Mouse (Mus musculus) left cerebral cortex, postnatal 14 days (tissue): ENCODE measurements at regions not wholly inside any gene's neighbourhood (a gene's known extent, or its start where the extent isn't known, plus 50 kb on each side); places are given as distances from the start of the nearest gene placed in this dataset.

ENCODE experiments used
- DNase-seq, 2 experiments: peaks; one replicate each; pipeline ENCODE4 v3.0.0; 2021 to 2022; ENCODE audit warnings: low spot score in 2 of 2, mixed read lengths in 1 of 2
- intact Hi-C: fragments of 180-260 bp; cut with DNase I; formaldehyde crosslinking; loops from one replicate; pipeline ENCODE4 v1.15.1; 2025

- peak in 1 of 2 experiments; percentile 31 for DNase-seq
- intact Hi-C loops, result no loop called here
Measured at GRCm38 (mm10) chr5:51799371-51800035, 232.0 kb upstream of the Ppargc1a start.

DNA sequence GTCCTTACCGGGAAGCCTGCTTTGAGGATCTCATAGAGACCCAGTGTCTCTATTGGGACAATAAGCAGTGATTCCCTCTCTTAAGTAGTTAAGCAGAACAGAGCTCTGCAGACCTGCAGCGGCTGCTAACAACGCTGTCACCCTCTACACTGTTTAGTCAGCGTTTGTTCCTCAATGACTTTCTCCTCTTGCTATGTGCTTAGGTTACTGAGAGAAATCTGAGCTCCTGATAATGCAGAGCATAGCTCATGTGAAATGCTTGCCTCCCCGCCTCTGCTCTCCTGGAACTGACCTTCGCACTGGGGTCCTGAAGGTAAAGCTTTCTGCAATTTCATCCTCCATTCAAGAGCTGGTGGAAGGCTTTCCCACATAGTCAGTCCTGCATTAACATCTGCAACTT lies 226.6 kb upstream of the Ppargc1a start:
- intact Hi-C loops, result no loop called here
- DNase-seq, result no peak

DNA sequence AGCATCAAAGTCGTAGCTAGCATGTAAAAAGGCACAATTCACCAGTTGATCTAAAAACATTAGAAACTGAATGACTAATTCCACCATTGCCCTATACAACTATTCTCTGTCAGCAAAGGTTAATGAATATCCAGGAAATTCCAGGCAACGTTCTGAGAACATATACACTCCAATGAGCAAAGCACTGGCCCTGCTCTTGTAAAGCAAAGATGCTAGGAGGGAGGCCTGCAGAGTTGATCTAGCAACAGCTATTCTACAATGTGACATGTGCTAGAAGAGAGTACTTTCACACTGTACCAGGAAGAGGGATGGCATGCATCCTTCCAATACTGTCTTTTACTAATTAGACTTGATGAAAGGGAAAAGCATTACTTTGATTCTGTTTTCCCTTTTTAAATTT lies 225.4 kb upstream of the Ppargc1a start:
- intact Hi-C loops, result no loop called here
- DNase-seq, result no peak

DNA sequence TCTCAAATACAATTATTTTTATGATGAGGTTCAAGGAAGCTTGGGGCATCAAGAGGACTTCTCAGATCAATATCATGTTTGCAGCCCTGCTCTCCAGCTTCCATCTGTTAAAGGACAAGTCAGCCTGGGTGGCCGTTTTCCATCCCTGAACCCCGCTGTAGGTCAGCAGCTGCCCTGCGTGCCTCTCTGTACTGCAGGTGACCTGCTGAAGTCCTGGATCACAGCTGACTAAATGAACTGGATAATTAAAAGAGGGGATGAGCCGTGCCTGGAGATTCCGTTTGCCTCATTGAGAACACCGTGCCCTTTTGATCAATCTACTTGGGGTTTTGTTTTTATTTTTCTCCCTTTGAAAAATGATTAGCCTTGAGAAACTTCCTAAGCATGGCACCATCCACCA lies 221.2 kb upstream of the Ppargc1a start:
- no peak for DNase-seq
- intact Hi-C loops, result loop anchor here (10.0 kb wide), 1 partner anchor 256 kb away; no protein-coding TSS in a partner anchor

- intact Hi-C loops, result loop anchor here (10.0 kb wide), 1 partner anchor 261 kb away; no protein-coding TSS in a partner anchor
- DNase-seq, result peak in 1 of 2 experiments; percentile 28
Measured at GRCm38 (mm10) chr5:51783523-51783922, 216.0 kb upstream of the Ppargc1a start.

DNA sequence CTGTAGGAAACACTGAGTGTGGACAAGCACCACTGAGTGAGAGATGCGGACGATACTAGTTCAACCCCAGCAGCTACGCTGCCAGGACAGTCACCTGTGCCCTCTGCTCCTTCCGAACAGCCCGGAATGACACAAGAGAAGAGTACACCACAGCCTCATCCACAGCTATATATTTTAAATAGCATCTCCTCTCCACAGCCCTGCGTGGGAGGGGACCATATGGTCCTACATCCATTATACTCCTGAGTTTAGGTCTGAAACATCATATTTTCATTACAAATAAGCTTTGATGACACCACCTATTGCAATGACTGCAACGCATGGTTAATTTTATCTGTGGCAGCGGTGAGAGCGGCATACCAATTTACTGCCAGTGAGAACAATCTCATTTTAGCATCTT lies 215.6 kb upstream of the Ppargc1a start:
- intact Hi-C loops, result loop anchor here (10.0 kb wide), 1 partner anchor 262 kb away; no protein-coding TSS in a partner anchor
- DNase-seq, result peak in 1 of 2 experiments; percentile 14

GRCm38 (mm10) chr5:51775502-51776145 lies 208.1 kb upstream of the Ppargc1a start:
- DNase-seq, result no peak
- intact Hi-C loops, result no loop called here

DNA sequence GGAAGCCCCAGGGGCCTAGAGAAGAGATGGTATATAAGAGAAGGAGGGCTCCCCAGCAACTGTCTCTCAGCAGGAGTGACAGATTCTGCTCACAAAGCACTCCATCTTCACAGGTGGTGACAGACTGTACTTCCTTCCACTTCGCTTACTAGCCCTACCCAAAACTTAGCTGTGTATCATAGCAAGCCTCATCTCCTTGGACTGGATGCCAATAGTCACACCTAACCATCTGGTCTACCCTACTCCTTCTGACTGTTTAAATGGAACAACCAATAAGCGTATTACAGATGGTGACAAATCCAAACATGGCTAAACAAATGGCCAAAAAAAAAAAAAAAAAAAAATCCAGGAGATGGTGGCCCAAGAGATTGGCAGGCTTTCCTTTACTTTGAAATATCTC lies 204.1 kb upstream of the Ppargc1a start:
- DNase-seq, result no peak
- intact Hi-C loops, result no loop called here

DNA sequence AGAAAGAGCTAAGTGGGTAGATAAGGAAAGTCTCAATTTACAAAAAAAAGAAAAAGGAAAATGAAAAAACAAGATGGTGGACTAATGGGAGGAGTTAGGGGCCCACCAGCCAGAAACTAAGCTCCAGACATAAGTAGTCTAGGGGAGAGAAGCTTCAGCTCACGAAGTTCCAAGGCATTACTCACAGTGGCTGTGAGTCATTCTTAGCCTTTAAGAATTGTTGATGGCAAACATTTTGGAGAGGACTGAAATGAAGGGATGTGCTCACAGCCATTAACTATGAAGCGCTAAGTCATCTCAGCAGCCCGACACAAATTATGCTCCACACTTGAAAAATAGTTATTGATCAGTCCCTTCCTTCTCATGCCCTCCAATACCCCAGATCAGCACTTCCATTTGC lies 198.6 kb upstream of the Ppargc1a start:
- intact Hi-C loops, result no loop called here
- DNase-seq, result no peak

DNA sequence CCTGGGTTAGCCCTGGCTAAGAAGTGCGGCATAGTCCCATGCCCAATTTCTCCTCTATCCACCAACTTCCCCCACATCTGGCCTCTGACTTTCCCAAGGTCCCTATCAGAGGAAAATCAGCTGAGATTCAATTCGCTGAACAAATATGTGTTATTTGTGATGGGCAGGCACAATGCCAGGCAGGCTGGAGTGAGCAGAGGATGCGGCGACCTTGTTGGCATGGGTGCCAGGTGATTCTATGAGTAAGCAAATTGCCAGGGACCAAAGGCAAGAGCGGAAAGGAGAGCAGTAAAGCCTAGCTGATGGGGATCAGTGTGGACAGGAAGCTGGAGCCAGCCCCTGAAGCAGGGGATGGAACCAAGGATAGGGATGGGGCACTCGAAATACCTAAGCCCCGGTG lies 196.9 kb upstream of the Ppargc1a start:
- intact Hi-C loops, result no loop called here
- no peak for DNase-seq

- peak in 1 of 2 experiments; percentile 40 for DNase-seq
- intact Hi-C loops, result no loop called here
Measured at GRCm38 (mm10) chr5:51763599-51763998, 196.1 kb upstream of the Ppargc1a start.

DNA sequence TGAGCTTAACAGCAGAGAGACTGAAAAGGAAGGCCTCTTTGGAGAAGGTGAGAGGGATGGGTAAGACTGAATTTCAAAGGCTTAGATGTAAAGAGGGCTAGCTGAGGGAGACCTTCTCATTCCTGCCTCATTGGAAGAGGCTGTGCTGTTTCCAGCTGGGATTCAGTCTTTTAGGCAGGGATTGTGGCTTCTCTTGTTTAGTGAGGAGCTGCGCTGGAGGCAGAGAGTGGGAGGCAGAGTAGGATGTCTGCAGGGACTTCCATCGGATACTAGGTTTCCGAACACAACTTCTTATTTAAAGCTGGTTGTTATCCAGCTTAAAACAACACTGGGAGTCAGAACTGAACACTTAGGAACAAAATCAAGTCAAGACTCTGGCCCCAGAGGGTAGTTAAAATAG lies 194.8 kb upstream of the Ppargc1a start:
- DNase-seq, result no peak
- intact Hi-C loops, result no loop called here

DNA sequence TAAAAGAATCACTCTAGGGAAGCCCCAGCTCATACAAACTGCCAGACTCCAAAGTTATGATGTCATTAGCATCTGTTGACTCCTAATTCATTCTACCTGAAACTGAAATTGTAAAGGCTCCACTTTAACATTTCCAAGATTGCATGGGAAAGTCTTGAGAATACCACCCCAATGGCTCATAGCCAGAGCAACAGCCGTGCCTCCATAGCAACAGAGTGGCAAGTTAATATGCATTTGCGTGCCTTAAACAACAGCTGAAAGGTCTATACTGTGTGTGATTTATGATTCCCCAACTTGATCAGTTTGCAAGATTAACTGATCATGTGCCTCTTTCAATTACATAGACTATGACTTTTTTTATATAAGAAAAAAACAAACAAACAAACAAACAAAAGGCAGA lies 190.8 kb upstream of the Ppargc1a start:
- intact Hi-C loops, result no loop called here
- no peak for DNase-seq

DNA sequence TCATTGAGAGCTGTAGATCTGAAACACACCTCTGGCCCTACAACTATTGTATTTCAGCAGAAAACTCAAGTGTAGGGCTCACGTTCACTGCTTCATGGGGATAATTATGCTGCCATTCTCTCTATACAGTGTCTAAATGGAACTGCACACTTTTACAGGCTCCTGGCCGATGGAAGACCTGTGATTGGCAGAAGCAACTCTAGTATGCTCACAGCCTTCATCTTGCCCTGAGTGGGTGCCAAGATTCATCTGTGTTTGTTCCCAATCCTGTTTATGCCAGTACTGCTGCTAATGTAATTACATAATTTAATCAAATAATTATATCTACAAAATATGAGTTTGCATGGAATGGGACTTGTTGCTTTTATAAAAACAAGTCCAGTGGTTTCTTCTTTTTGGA lies 190.3 kb upstream of the Ppargc1a start:
- no peak for DNase-seq
- intact Hi-C loops, result no loop called here

DNA sequence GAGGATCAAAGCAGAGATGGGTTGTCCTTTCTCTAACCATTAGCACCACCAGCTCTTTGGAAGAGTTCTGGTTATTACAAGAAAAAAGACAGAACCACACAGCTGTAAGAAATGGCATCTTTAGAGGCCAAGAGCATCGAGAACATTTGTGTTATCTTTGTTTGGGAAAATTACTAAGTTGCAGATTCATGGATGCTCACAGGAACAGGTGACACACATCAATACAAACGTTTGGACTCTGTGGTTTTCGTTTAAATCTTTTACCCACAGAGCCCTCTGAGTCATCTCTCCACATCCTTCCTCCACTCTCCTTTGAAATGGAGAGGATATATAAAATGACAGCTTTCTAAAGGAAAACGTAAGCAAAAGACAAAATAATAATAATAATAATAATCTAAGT lies 184.5 kb upstream of the Ppargc1a start:
- intact Hi-C loops, result no loop called here
- no peak for DNase-seq

- intact Hi-C loops, result no loop called here
- DNase-seq, result no peak
Measured at GRCm38 (mm10) chr5:51750456-51750855, 182.9 kb upstream of the Ppargc1a start.

DNA sequence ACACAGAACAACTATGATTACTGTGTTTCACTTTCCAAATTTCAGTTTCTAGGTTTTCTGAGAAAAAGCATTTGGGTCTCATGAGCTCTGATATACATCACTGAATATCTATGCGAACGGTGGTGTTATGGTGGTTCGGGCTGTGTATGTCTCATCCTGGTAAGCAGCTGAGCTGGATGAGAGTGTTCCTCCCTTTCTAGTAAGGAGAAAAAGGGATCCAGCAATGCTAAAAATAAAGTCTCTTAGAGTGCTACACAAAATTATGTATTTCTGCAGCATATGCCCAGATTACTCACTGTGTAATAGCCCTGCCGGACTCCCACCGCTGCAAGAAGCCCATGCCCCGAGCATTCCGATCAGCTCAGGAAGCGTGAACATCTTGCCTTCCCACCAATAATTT lies 173.4 kb upstream of the Ppargc1a start:
- intact Hi-C loops, result no loop called here
- no peak for DNase-seq

DNA sequence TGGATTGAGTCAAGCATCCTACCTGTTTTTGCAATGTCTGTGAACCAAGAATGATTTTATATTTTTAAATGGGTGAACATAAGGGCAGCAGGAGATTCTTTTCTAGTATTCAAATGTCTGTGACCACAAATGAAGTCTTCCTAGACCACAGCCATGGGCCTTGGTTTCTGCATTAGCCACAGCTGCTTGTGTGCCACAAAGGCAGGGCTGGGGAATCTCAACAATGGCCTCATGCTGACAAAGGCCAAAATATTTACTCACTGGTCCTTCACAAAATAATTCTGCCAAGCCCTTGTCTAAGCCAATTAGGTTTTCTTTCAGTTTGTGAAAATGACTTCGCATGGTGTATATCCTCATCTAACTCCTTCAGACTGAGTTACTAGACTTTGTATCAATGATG lies 162.7 kb upstream of the Ppargc1a start:
- intact Hi-C loops, result no loop called here

DNA sequence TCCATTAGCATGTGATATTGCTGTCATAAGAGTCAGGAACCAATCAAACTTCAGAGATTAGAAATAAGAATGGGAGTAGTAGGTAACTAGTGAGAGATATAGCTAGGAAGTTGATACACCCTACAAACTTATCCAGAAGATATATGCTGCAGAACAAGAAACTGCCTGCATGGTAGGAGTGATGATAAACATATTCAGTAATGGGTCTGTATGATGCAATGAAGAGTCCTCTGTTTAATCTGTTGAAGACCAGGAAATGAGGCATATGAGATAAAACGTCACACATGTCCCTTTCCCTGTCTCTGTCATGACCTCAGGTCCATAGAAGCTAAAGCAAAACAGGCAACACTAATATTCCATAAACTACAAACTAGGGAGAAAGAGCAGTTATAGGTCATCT lies 162.2 kb upstream of the Ppargc1a start:
- no peak for DNase-seq
- intact Hi-C loops, result no loop called here

More for the DNA sequence above, 162.7 kb upstream of the Ppargc1a start:
- no peak for DNase-seq

GRCm38 (mm10) chr5:51726762-51727161 lies 159.2 kb upstream of the Ppargc1a start:
- DNase-seq, result no peak
- intact Hi-C loops, result no loop called here

DNA sequence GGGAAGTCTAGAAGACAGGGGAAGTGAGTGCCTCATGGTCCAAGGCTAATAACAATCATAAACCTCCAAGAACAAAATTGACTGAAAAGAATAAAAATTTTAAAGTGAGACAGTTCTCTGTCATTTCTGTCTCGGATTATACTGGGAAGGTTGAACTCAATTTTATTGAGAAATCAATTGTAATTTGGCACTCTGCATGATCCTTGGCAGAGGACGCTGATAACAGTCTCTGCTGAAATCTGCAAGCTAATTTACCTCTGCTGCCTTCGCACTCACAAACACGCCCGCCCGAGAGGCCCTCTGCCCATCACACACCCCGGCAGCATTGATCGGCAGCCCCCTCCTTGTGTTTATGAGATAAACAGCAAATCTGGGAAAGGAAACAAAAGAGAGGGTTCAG lies 151.4 kb upstream of the Ppargc1a start:
- no peak for DNase-seq
- intact Hi-C loops, result no loop called here
